Mouse (Mus musculus) MEL (cell line): ENCODE results near the gene Gipc3. TPM values are rescaled to one million over a fixed set of nuclear protein-coding genes. Genes with fewer than 3 reads are reported as not detected.

Source experiments
- DNase-seq: peaks from one replicate; pipeline ENCODE4 v3.0.0; 2011; ENCODE audit warnings: low read depth, low spot score
- H3K27ac ChIP-seq: 2 replicates; pipeline ENCODE4 v1.5.1; 2012; ENCODE audit warnings: low read depth, mild to moderate bottlenecking, control low read depth, low read length, moderate library complexity; ENCODE audit not compliant: control insufficient read depth
- H3K27me3 ChIP-seq, 2 experiments: fragments of 150-350 bp in 1 of 2; sonication (generic) in 1 of 2; 2 replicates each; pipeline ENCODE4 v1.6.1; 2012; ENCODE audit warnings: low read length in 2 of 2, mild to moderate bottlenecking in 2 of 2, improper control_type of control experiment in 1 of 2, moderate library complexity in 1 of 2; ENCODE audit not compliant: insufficient read depth in 2 of 2, control insufficient read depth in 1 of 2
- H3K36me3 ChIP-seq, 2 experiments: 2 replicates each; pipeline ENCODE4 v1.6.1; 2012 to 2014; ENCODE audit warnings: low read length in 2 of 2, improper control_type of control experiment in 1 of 2, inconsistent platforms in 1 of 2, mild to moderate bottlenecking in 1 of 2; ENCODE audit not compliant: insufficient read depth in 2 of 2, control insufficient read depth in 1 of 2
- H3K4me1 ChIP-seq, 2 experiments: fragments of 150-350 bp in 1 of 2; sonication (generic) in 1 of 2; 2 replicates each; pipeline ENCODE4 v1.6.1; 2012; ENCODE audit warnings: low read length in 2 of 2, improper control_type of control experiment in 1 of 2, mild to moderate bottlenecking in 1 of 2; ENCODE audit not compliant: insufficient read depth in 2 of 2, control insufficient read depth in 1 of 2
- H3K4me3 ChIP-seq, 2 experiments: fragments of 150-350 bp in 1 of 2; sonication (generic) in 1 of 2; 2 replicates each; pipeline ENCODE4 v1.5.1; 2012; ENCODE audit warnings: low read depth in 2 of 2, low read length in 2 of 2, mild to moderate bottlenecking in 2 of 2, moderate library complexity in 2 of 2, control low read depth in 1 of 2, improper control_type of control experiment in 1 of 2; ENCODE audit not compliant: control insufficient read depth in 1 of 2, insufficient read depth in 1 of 2
- H3K79me2 ChIP-seq: 2 replicates; pipeline ENCODE4 v1.6.1; 2012; ENCODE audit warnings: mild to moderate bottlenecking, low read length, moderate library complexity; ENCODE audit not compliant: control insufficient read depth, poor library complexity, insufficient read depth
- H3K9ac ChIP-seq: 2 replicates; pipeline ENCODE4 v1.6.1; 2012; ENCODE audit warnings: low read depth, mild to moderate bottlenecking, control low read depth, low read length, moderate library complexity; ENCODE audit not compliant: control insufficient read depth, poor library complexity, severe bottlenecking
- H3K9me3 ChIP-seq: fragments of 150-350 bp; sonication (generic); replicated peaks from 2 replicates; pipeline ENCODE4 v1.6.1; 2012; ENCODE audit warnings: mild to moderate bottlenecking, low read length, improper control_type of control experiment, moderate library complexity; ENCODE audit not compliant: insufficient read depth
- CHD1 ChIP-seq: IDR thresholded peaks from 2 replicates; pipeline ENCODE4 v1.6.1; 2012; ENCODE audit warnings: low read depth, mild to moderate bottlenecking, inconsistent platforms, low read length, improper control_type of control experiment
- CHD2 ChIP-seq: IDR thresholded peaks from 2 replicates; pipeline ENCODE4 v1.6.1; 2011; ENCODE audit warnings: low read length, improper control_type of control experiment
- CTCF ChIP-seq, 3 experiments: IDR thresholded peaks in 2 of 3; conservative IDR thresholded peaks in 1 of 3; 2 replicates each; pipeline ENCODE4 v1.5.1; 2011 to 2012; ENCODE audit warnings: low read length in 3 of 3, low read depth in 2 of 3, mild to moderate bottlenecking in 2 of 3, improper control_type of control experiment in 1 of 3, inconsistent platforms in 1 of 3, mixed read lengths in 1 of 3, moderate library complexity in 1 of 3; ENCODE audit not compliant: control insufficient read depth in 1 of 3, insufficient read depth in 1 of 3, poor library complexity in 1 of 3, severe bottlenecking in 1 of 3
- E2F4 ChIP-seq: IDR thresholded peaks from 2 replicates; pipeline ENCODE4 v1.6.1; 2011; ENCODE audit warnings: low read depth, low read length, improper control_type of control experiment, borderline replicate concordance
- ETS1 ChIP-seq: IDR thresholded peaks from 2 replicates; pipeline ENCODE4 v1.6.1; 2012; ENCODE audit warnings: low read depth, mild to moderate bottlenecking, inconsistent platforms, low read length, improper control_type of control experiment, moderate library complexity
- JUND ChIP-seq: IDR thresholded peaks from 2 replicates; pipeline ENCODE4 v1.6.1; 2011; ENCODE audit warnings: low read depth, mild to moderate bottlenecking, improper control_type of control experiment, low read length
- MAFK ChIP-seq: IDR thresholded peaks from 2 replicates; pipeline ENCODE4 v1.6.1; 2011; ENCODE audit warnings: low read depth, mild to moderate bottlenecking, low read length, improper control_type of control experiment, borderline replicate concordance
- MXI1 ChIP-seq: IDR thresholded peaks from 2 replicates; pipeline ENCODE4 v1.6.1; 2011; ENCODE audit warnings: mild to moderate bottlenecking, low read depth, low read length, improper control_type of control experiment
- NRF1 ChIP-seq: IDR thresholded peaks from 2 replicates; pipeline ENCODE4 v1.6.1; 2014; ENCODE audit warnings: low read depth, mild to moderate bottlenecking, inconsistent platforms, low read length, improper control_type of control experiment, moderate library complexity; ENCODE audit not compliant: poor library complexity, insufficient read depth, severe bottlenecking
- POLR2A ChIP-seq, 2 experiments: IDR thresholded peaks; 2 replicates each; pipeline ENCODE4 v1.6.1; 2011 to 2012; ENCODE audit warnings: low read length in 2 of 2, mild to moderate bottlenecking in 2 of 2, control low read depth in 1 of 2, improper control_type of control experiment in 1 of 2, low read depth in 1 of 2, moderate library complexity in 1 of 2; ENCODE audit not compliant: control insufficient read depth in 1 of 2, insufficient read depth in 1 of 2, poor library complexity in 1 of 2
- POLR2AphosphoS5 ChIP-seq: IDR thresholded peaks from 2 replicates; pipeline ENCODE4 v1.6.1; 2012; ENCODE audit warnings: low read depth, borderline replicate concordance, mild to moderate bottlenecking, inconsistent platforms, low read length, moderate library complexity, mixed read lengths
- RCOR1 ChIP-seq: IDR thresholded peaks from 2 replicates; pipeline ENCODE4 v1.6.1; 2012; ENCODE audit warnings: low read depth, mild to moderate bottlenecking, inconsistent platforms, low read length, improper control_type of control experiment
- SIN3A ChIP-seq: IDR thresholded peaks from 2 replicates; pipeline ENCODE4 v1.6.1; 2012; ENCODE audit warnings: low read length, improper control_type of control experiment, inconsistent platforms
- SMC3 ChIP-seq: IDR thresholded peaks from 2 replicates; pipeline ENCODE4 v1.6.1; 2011; ENCODE audit warnings: low read depth, low read length, improper control_type of control experiment
- TAL1 ChIP-seq: IDR thresholded peaks from 2 replicates; pipeline ENCODE4 v1.6.1; 2012; ENCODE audit warnings: mild to moderate bottlenecking, inconsistent platforms, low read length, moderate library complexity, mixed read lengths
- UBTF ChIP-seq: IDR thresholded peaks from 2 replicates; pipeline ENCODE4 v1.6.1; 2012; ENCODE audit warnings: low read depth, mild to moderate bottlenecking, inconsistent platforms, low read length, improper control_type of control experiment, moderate library complexity, borderline replicate concordance; ENCODE audit not compliant: insufficient read depth
- USF2 ChIP-seq, 2 experiments: IDR thresholded peaks; 2 replicates each; pipeline ENCODE4 v1.6.1; 2011 to 2012; ENCODE audit warnings: improper control_type of control experiment in 2 of 2, low read length in 2 of 2, borderline replicate concordance in 1 of 2, inconsistent platforms in 1 of 2, low read depth in 1 of 2, mild to moderate bottlenecking in 1 of 2; ENCODE audit not compliant: insufficient read depth in 1 of 2
- ZC3H11A ChIP-seq: IDR thresholded peaks from 2 replicates; pipeline ENCODE4 v1.6.1; 2012; ENCODE audit warnings: low read depth, mild to moderate bottlenecking, inconsistent platforms, low read length, improper control_type of control experiment
- ZKSCAN1 ChIP-seq: IDR thresholded peaks from 2 replicates; pipeline ENCODE4 v1.6.1; 2012; ENCODE audit warnings: low read depth, mild to moderate bottlenecking, inconsistent platforms, low read length, improper control_type of control experiment, moderate library complexity
- ZNF384 ChIP-seq: IDR thresholded peaks from 2 replicates; pipeline ENCODE4 v1.6.1; 2012; ENCODE audit warnings: low read depth, mild to moderate bottlenecking, inconsistent platforms, low read length, improper control_type of control experiment
- polyA plus RNA-seq, 2 experiments: library from polyadenylated mRNA; stranded (reverse) in 1 of 2; unstranded in 1 of 2; fragments of >175 nt in 1 of 2; fragments of >200 nt in 1 of 2; gene quantifications; 2 replicates each; pipeline versions ENCODE4 v1.2.1 to v1.2.4; 2012; ENCODE audit warnings: low replicate concordance in 2 of 2, low read depth in 1 of 2; ENCODE audit not compliant: insufficient read length in 2 of 2, insufficient read depth in 1 of 2, missing spikeins in 1 of 2
- total RNA-seq: library from RNA; depleted of rRNA; stranded (reverse); fragments of 300-350 nt; gene quantifications from 2 replicates; pipeline ENCODE4 v1.2.3, GENCODE M21; 2012

Gipc3 gene
- total and polyA plus RNA-seq, 3 experiments = not detected

DNA sequence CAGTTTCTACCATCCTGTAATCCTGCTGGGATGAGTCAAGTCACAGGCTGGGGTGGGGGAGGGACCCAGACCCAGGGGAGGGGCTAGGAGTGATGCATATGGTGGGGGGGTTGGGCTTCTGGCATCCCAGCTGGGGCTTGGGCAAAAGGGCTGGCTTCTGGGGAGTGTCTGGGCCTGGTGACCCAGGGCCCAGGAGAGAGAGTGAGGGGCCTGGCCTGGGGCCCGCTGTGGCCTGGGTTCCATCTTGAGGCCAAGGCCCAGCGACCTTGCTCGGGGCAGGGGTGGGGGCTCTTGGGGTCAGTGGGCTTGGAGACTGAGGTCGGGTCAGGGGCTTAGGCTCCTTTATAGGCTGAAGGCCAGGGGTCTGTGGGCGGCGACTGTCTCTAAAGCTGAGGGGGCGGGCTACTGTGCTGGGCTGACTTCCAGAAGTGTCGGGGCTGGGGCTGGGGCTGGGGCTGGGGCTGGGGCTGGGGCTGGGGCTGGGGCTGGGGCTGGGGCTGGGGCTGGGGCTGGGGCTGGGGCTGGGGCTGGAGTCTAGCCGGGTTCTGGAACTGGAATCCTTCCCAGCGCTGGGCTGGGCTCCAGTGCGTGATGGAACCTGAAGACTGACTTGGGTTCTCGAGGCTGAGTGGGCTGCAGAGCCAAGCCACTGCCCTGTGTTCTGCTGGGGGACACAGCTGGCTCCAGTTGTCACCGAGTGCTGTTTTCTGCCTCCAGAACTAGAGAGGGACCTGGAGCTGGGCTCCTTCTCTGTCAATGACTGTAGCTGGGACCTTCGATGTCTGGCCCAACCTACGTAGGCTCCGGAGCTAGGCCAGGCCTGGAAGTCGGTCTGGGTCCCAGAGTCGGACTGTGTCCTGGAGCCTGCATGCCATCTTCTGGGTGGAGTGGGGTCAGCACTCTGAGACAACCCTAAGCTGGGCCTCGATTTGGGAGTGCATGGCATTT lies 7.4 kb downstream of the Gipc3 start:
- H3K9ac ChIP-seq = no peak overlapping the region
- no peaks in the 10 kb centered on the region for H3K9me3 ChIP-seq
- H3K36me3 ChIP-seq = no peaks in the 10 kb centered on the region
- no peak overlapping the region for H3K27ac ChIP-seq
- no peaks in the 10 kb centered on the region; a peak in 1 of 4 replicates for H3K27me3 ChIP-seq
- DNase-seq = no peak
- no peak overlapping the region for H3K4me3 ChIP-seq
- H3K4me1 ChIP-seq = no peaks in the 10 kb centered on the region
- TF ChIP-seq NRF1 = no peak
- TF ChIP-seq POLR2A (IDR thresholded peaks at IDR 0.05; ENCODE audit: control insufficient read depth in 1 of 2, insufficient read depth in 1 of 2, low read depth in 1 of 2, low read length in 2 of 2, poor library complexity in 1 of 2) = no peak
- H3K79me2 ChIP-seq = no peaks in the 10 kb centered on the region

DNA sequence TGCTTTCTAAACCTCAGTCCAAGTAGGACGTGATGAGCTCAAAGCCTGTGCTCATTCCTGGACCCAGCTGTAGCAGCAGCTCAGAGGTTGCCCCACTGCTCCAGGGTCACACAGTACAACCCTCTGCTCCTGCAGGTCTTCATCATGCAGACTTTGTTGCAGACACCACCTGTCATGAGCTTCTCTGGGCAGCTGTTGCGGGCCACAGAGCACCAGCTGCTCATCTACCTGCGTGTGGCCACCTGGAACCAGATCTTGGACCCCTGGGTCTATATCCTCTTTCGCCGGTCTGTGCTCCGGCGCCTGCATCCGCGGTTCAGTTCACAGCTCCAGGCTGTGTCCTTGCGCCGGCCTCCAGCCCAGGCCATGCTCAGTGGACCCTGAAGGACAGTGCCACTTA lies 8.7 kb downstream of the Gipc3 start:
- no peak overlapping the region for H3K27ac ChIP-seq
- H3K4me1 ChIP-seq = no peaks in the 10 kb centered on the region
- H3K4me3 ChIP-seq = no peak overlapping the region
- TF ChIP-seq CHD2 = no peak
- no peak for TF ChIP-seq ETS1
- no peak for TF ChIP-seq MXI1
- no peak for TF ChIP-seq POLR2A (IDR thresholded peaks at IDR 0.05; ENCODE audit: control insufficient read depth in 1 of 2, insufficient read depth in 1 of 2, low read depth in 1 of 2, low read length in 2 of 2, poor library complexity in 1 of 2)
- TF ChIP-seq E2F4 = no peak
- TF ChIP-seq MAFK = no peak
- TF ChIP-seq ZC3H11A = no peak
- TF ChIP-seq UBTF = no peak
- no peak for TF ChIP-seq SIN3A
- TF ChIP-seq JUND = no peak
- no peak for TF ChIP-seq POLR2AphosphoS5
- no peak for TF ChIP-seq TAL1
- TF ChIP-seq ZNF384 = no peak
- no peak for TF ChIP-seq ZKSCAN1
- TF ChIP-seq SMC3 = no peak
- TF ChIP-seq CTCF (IDR thresholded peaks at IDR 0.05 in 2 of 3, conservative IDR thresholded peaks at IDR 0.05 in 1 of 3; ENCODE audit: control insufficient read depth in 1 of 3, insufficient read depth in 1 of 3, low read depth in 2 of 3, low read length in 3 of 3, poor library complexity in 1 of 3, severe bottlenecking in 1 of 3) = no peak
- no peak for TF ChIP-seq RCOR1
- no peak for TF ChIP-seq USF2 (IDR thresholded peaks at IDR 0.05; ENCODE audit: borderline replicate concordance in 1 of 2, insufficient read depth in 1 of 2, low read depth in 1 of 2, low read length in 2 of 2)
- TF ChIP-seq CHD1 = no peak
- H3K9me3 ChIP-seq = no peaks in the 10 kb centered on the region
- H3K79me2 ChIP-seq = no peaks in the 10 kb centered on the region
- no peaks in the 10 kb centered on the region; a peak in 1 of 4 replicates for H3K27me3 ChIP-seq
- no peak for DNase-seq
- H3K36me3 ChIP-seq = no peaks in the 10 kb centered on the region
- no peak overlapping the region for H3K9ac ChIP-seq
